Mouse (Mus musculus): Measurements from ENCODE around the gene Mrps7.

Mrps7 gene

DNA sequence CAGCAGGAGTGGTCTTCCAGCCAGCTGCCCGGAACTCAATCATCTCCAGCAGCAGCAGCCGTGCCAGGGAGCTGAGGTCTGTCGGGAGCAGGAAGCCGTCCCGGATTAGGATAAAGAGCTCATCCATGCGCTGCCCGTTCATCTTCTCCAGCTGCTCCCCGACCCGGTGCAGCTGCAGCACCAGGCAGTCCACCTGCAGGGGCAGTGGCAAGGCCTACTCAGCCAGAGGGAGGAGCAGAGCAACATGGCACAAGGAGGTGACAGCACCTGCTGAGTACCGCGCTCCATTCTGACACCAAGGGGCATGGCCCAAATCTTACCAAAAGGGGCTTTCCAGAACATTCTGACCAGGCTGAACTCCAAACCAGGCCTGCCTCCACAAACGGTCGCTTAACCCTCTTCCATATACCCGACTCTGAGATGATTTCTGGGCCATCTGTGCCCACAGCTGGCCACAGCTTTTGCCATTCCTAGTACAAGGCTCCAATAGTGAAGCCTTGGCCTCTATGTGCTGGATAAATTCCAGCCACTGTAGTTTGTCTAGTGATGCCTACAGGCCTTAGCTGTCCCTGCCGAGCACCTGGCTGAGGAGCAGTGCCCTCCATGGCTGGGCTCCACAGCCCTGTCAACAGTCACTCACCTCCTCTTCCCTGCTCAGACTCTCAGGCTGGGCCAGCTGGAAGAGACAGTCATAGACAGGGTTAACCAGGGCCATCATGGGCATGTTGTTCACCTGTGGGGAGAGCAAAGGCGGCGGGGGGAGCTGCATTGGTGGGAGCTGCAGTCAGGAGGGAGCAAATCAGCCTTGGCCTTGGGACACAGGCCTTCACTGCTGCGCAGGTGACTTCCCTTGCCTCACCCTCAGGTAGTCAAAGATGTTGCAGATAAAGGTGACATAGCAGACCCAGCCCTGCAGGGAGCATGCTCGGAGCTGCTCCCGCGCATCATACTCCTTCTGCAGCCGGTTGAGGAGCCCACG, 5.0 kb downstream of the Mrps7 start:
- peak; percentile 38 for DNase-seq (ENCODE audit: low spot score)

DNA sequence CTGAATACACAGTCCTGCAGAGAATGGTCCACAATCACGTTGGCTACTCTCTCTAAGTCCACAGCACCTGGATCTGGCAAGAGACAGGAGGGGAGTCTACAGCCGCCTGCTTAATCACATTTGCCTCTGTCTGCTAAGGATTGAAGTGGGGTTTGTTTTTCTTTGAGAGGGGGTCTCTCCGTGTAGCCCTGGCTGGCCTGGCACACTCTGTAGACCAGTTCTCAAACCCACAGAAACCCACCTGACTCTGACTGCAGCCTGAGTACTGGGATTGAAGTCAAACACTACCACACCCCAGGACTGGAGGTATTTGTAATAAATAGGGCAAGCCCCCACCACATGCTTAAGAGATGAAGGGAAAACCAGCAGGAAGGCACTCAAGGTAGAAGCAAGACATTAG, 5.9 kb downstream of the Mrps7 start:
- no peak for DNase-seq (ENCODE audit: low spot score)

DNA sequence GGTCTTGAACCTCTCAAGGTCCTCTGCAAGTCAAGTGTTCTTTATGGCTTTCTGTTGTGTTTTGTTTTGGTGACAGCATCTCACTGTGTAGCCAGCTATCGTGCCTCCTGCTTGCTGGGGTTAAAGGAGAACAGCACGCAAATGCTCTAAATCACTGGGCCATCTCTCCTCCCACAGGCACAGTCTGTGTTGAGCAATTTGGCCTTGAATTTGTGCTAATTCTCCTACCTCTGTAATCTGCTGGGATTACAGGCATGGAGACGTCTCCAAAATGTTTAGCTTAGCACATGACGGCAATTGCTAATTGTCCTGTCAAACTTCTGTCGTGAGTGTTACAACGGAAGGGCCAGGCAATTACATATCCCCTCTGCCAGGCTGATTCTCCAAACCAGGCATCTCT, 7.4 kb downstream of the Mrps7 start:
- DNase-seq (ENCODE audit: low spot score): no peak

DNA sequence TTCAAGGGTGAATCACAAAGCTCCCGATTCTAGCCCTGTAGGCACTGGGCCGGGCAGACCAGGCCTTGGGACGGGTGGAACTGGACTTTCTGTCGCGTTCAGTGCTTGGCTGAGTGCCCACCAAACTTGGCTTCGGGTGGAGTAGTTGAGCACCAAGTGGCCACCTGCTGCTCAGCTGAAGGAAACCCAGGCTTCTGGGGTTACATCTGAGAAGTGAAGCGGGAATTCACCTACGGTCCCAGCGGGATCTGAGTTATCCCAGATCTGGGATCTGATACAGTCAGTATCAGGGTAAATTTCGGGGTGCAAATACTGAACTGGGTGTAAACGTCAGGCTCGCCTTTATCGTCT, 8.3 kb downstream of the Mrps7 start:
- DNase-seq (ENCODE audit: low spot score): peak; percentile 69

DNA sequence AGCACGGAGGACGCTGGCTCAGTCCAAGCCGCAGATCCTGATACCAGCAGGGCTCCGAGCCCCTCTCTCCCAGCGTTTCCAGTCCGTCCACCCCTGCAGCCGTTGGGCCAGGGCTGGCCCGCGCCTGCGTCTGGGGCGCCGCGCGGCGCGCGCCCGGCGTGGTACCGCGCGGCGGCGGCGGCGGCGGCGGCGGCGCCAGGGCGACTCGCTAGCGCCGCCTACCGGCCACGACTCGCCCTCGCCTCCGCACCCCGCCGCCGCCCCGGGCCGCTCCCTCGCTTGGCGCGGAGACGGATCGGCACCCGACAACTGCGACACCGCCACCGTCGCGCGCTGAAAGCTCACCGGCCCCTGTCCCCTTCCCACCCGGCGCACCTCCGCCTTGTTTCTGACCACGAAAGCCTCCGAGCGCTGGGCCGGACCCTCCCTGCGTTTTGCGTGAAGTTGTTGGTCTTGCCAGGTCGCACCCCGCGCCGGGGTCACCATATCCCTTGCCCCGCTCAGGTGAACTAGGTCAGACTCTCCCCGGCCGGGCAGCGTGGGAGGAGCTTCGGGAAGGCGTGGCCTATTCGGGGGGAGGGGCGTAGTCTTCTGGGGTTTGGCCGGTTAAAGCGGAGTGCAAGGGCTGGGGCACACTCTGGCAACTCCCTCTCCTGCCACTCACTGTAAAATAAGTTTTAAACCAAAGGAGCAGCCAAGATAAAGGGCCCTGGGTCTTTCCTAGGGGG, 8.8 kb downstream of the Mrps7 start, which contains the start of gene Mif4gd:
Gene Mif4gd, minus strand, starts transcription at position 560 of the 728 bp plus-strand sequence.
- DNase-seq (ENCODE audit: low spot score): peak; percentile 78

DNA sequence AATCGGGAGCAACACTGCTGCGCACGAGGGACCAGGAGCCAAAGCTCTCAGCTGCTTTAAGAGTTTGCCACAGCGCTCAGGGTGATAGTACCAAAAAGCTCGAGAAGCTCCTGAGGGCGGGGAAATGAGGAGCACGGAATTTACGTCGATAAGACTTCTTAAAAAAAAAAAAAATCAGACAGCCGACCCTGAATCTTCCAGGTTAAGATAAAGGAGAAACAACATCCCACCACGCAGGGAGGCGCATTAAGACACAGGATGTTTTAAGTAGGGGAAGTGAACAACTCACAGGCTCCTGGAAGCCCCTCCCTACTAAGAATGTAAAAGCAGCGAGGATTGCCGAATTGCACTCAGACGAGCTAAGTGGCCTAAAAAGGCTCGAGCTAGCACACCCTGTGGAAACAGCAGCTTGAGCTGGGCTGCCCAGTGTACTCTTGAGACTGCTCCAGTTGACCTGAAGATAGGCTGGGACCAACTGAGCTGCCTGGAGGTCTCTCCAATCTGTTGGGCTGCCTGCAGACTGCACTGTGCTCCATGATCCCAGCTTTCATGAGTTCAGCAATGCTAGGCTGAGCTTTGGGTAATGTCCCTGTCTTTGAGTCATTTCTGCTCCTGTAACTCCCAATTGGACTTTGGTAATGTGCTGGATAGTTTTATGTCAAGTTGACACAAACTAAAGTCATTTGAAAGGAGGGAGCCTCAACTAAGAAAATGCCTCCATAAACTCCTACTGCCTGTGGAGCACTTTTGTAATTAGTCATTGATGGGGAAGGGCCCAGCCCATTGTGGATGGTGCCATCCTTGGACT, 9.6 kb downstream of the Mrps7 start:
- peak; percentile 35 for DNase-seq (ENCODE audit: low spot score)

DNA sequence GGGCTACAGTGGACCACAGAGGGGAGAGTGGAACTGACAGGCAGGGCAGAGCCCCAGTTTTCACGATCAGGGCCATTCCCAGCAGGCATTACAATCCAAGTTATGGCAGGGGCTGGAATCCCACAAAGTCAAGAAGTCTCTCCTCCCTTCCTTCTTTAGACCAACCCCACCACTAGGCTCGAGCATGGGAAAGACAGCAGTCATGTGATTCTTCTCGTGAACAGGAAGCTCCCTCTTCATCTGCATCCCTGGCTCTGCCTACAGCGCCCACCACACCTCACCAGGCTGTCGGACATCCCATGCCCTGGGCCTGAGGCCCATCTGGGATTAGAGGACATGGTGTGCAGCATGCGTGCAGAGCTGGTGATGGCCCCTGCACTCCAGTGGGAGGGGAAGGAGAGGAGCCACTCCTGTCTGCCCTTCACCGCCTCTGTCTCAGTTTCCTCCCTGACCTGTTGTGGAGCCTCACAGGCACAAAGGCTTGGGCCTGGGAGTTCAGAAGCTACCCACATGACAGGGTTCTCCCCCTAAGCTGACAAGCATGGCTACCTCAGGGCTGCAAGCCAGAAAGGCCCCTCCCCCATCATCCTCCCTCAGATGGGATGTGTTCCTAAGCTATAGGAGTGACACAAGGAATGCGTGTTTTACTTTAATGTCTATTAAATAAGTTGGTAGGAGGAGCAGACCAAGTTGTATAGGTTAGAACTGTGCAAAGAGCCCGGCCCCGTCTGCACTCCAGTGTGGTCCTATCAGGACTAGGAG, 10.8 kb downstream of the Mrps7 start:
- DNase-seq (ENCODE audit: low spot score): no peak

DNA sequence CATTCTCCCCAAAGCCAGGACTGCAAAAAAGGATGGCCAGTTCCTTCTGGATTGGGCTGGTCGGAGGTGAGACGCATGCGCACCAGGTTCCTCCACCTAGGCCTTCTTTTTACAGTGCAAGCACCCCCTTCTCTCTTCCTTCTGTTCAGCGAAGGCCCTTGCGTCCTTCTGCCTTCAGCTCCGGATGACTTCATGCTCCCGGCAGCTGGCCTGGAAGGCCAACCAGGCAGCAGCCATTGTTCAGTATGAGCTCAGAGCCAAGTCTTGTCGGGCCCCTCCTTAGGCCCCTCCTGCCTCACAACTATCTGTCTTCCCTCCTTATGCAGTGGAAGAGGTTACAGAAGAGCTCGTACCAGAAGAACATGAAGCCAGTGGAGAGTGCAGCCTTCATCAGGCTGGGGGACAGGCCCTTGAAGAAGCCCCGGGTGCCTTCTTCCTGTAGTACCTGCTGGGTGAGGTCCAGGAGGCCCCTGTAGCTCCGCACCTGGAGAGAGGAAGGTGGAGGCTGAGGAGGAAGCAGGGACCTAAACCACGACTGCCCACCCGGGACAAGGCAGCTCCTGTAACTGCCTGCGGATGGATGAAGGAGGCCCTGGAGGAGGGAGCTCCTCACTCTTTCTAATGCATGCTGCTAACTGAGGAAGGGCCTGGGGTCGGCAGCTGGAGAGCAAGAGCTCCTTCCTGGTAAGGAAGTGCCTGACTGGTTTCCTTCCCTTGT, 11.5 kb downstream of the Mrps7 start:
- DNase-seq (ENCODE audit: low spot score): no peak

DNA sequence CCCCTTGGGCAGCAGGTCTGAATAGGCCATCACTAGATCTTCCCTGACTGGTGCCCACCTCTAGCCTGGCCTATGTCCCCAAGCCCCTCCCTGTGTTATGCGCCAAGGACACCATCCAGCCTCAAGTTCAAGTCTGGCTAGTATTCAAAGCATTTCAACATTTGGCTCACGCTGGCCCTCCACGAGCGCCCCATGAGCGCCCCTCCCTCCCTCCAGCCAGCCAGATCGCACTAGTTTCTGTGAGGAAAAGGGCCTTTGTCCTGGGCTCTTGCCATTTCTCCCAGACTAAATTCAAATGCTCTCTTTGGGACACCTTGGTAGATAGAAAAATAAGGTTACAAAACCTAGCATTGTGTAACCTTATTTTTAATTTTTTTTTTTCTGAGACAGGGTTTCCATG, 12.2 kb downstream of the Mrps7 start:
- DNase-seq (ENCODE audit: low spot score): no peak

DNA sequence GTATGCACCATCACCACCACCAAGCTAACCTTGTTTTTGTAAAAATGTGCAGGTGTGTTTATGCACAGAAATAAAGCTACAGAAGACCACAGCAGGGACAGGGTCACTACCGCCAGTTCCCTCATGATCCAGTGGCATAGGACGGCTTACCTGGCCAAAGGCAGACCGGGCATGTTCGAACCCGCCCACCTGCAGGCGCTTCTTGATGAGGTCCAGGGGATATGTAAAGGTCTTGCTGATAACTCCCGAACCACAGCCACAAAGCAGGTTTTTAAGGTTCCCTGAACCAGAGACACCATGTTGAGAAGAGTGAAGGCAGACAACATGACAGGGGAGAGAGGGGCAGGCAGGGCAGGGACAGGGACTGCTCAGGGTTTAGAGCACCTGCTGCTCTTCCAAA, 12.6 kb downstream of the Mrps7 start:
- DNase-seq (ENCODE audit: low spot score): no peak

DNA sequence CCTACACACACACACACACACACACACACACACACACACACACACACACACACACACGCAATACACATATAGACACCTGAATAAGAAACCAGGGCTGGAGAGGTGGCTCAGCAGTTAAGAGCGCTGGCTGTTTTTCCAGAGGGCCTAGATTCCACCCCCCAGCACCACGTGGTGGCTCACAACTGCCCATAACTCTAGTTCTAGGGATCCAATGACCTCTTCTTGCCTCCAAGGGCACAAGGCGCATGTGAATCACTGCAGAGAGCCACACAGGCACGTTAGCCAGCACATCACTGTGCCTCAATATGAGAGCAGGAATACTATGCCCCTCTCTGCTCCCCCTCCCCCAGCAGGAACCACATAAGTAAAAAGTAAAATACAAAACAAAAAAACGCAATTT, 13.2 kb downstream of the Mrps7 start:
- no peak for DNase-seq (ENCODE audit: low spot score)

DNA sequence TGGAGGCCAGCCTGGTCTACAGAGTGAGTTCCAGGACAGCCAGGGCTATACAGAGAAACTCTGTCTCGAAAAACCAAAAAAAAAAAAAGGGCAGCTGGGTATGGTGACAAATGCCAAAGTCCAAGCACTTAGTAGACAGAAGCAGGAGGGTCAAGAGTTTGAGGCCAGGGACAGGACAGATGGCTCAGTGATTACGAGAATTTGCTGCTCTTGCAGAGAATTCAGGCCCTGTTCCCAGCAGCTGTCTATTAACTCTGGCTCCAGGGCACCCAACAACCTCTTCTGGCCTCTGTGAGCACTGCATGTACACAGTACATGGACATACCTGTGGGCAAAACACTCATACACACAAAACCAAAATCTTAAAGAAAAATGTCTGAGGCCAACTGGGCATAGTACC, 14.3 kb downstream of the Mrps7 start:
- no peak for DNase-seq (ENCODE audit: low spot score)

DNA sequence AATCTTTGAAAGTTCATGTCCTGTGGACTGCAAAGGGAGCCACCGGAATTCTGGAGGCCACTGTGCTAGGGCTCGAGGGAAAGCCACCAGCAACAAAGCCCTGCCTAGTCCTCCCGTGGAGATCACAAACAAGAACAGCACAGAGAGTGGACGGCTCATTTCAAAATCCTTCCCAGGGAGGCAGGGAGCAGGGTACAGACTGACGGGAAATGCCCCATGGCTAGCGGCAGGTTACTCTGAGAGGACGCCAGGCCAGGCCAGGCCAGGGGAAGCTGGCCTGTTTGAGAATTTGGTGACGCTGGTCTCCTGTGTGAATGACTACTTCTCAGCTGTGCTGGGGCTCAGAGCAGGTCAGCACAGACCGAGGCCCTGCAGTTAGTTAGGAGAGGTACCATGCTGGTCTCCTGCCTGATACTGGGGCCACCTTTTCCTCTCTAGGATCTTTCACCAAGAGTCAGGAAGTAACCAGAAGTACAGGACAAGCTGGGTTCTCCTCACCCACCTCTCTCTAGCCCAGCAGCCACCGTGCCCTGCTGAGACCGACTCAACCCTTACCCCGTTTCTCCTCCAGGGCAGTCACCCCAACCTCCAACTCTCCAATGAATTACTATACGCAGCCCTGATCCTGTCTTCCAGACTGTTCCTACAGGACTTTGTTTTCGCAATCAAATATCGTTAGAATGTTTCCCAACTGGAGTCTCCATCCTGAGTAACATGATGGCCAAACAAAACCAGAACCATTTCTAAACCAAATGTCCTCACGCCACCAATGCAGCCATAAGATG, 15.2 kb downstream of the Mrps7 start:
- DNase-seq (ENCODE audit: low spot score): no peak

DNA sequence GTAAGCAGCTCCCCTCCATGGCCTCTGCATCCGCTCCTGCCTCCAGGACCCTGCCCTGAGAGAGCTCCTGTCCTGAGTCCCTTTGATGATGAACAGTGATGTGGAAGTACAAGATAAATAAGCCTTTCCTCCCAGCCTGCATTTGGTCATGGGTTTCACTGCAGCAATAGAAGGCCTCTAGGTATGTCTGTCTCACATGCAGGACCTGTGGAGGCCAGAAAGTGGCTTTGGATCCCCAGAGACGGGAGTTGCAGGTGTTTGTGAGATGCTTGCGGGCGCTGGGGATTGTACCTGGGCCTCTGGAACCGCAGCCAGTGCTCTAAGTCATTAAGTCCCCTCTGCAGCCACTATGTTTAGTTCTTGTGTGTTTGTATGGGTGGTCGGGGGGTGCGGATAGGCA, 16.2 kb downstream of the Mrps7 start:
- DNase-seq (ENCODE audit: low spot score): no peak

DNA sequence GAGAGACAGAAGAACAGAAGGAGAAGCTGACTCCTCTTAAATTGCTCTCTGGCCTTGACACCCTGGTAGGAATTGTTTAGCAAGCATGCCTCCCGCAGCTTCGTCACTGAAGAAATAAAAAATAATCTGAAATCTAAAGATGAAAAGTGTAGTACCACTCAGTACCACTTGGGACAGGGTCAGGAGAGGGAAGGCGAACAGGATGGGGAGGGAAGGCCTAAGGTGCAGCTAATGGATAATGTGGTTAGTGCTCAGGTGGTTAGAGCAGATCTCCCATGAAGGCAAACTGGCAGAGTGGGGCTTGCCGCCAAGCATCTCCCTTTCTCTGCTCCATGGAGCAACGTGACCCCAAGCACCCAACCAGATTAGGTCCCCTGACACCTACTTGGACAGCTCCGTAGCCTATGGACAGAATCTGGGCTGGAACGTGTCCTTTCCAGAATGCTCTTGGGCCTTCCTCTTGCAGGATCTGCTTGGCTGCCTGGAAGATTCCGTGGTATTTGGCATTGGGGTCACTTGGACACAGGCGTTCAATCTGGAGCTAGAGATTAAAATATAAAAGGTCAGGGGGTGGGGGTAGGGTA, 19.9 kb downstream of the Mrps7 start:
- DNase-seq (ENCODE audit: low spot score): no peak

DNA sequence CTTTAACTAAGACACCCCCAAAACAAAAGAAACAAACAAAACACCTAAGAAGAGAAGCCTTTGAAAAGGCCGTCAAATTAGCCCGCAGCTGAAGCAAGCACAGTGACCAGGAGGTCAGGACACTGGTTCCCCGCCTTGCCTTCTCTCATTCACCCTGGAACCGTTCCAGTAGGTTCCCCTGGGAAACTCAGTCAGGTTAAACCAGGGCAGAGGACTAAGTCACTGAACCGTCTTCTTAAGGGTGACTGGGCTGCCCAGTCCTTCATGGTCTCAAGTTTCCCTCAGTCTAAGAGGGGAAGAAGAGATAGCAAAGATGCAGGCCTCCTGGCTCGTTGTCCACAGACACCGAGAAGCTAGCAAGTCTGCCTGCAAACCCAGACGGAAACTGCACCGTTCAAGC, 22.2 kb downstream of the Mrps7 start:
- peak; percentile 63 for DNase-seq (ENCODE audit: low spot score)

DNA sequence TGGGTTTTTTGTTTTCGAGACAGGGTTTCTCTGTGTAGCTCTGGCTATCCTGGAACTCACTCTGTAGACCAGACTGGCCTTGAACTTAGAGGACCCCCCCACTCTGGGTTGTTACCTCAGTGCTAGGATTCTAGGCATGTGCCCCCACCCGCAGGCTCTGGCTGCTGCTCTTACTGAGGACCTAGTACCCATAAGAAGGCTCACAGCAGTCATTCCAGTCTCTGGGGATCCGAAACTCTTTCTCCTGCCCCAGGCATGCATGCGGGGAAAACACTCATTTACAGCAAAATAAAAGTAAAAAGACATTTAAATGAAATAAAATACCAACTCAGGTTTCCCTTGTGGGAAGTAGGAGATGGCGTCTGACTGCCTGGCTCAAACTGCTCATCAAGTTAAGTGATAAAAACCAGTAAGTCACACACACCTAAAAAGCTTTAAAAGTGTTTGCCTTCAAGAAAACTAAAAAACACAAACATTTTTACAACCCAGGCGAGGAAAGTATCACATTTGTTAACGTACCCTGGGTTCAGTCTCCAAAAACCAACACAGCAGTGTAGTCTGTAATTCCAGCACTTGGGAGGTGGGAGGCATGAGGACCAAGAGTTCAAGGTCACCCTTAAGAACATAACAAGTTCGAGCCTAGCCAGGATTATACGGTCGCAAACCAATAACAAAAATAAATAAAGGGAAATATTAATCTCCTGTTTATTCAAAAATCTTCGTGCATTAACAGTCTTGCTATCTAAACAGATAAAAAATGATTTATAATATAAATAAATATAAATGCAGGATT, 23.3 kb downstream of the Mrps7 start:
- no peak for DNase-seq (ENCODE audit: low spot score)

DNA sequence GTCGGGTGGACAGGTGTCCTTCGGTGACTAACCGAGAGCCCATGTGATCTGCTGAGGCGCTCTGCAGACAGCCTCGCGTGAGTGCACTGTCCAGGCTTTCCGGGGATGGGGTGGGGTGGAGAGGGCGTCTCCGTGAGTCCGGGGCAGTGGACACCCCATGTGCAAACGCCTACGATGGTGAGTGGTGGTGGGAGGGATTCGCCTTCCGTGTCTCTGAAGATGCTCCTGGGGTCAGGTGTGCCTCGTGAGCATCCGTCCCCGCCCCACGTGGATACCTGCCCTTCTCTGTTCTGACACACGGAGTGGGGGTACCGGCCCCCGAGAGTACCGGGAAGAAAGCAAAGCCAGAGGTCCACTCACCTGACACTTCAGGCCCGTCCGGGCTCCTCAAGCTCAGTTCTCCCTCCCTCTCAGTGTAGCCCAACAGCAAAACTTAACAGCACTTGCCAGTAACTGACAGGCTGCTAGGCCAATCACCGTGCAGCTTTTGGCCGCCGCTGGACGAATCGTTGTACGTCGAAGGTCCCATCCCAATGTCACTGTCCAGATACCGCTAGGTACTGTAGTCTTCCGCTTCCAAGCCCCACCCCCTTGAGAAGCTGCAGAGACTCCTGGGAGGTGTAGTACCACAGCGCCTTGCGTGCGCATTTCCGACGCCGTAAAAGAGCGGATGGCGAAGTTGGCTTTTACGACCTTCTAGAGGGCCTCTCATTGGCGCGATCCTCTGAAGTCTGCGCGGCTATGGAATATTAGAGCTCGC, 24.2 kb downstream of the Mrps7 start, which contains the start of gene Slc25a19:
Gene Slc25a19, minus strand, starts transcription at position 591 of the 760 bp plus-strand sequence.
- DNase-seq (ENCODE audit: low spot score): peak; percentile 99

All from MN1 (cell line).